Mouse (Mus musculus) cerebellum, adult (tissue): Measurements from ENCODE around the gene Tex44.

Source experiments
- ATAC-seq: cut with Nextera tagmentation; 2 replicates; pipeline ENCODE4 v1.9.2; 2017; ENCODE audit warnings: mild to moderate bottlenecking, moderate library complexity, mixed read lengths; ENCODE audit not compliant: insufficient number of reproducible peaks, low FRiP score, low TSS enrichment

Tex44 gene

GRCm38 (mm10) chr1:86426128-86426527, at the start of gene Tex44, which contains the start of gene Nmur1:
Gene Tex44 (plus strand): TSS chr1:86426329.
Gene Nmur1 (minus strand): TSS chr1:86426228.
- no peak for ATAC-seq

- ATAC-seq = no peak
These were observed 49.8 kb upstream of the Tex44 start for GRCm38 (mm10) chr1:86376354-86376753.

- no peak for ATAC-seq
These were observed 47.5 kb upstream of the Tex44 start for GRCm38 (mm10) chr1:86378662-86379061.

GRCm38 (mm10) chr1:86379161-86379569, 47.0 kb upstream of the Tex44 start:
- no peak for ATAC-seq

GRCm38 (mm10) chr1:86381027-86381426, 45.1 kb upstream of the Tex44 start:
- peak; percentile 40; the same call in 1 of the 2 replicates for ATAC-seq

- peak; percentile 57; the same call in 1 of the 2 replicates for ATAC-seq
These were observed 36.9 kb upstream of the Tex44 start for GRCm38 (mm10) chr1:86389230-86389629.

GRCm38 (mm10) chr1:86391425-86391824, 34.7 kb upstream of the Tex44 start:
- 0 out of 2 replicates have a peak, but pooled peaks have one; percentile 15 for ATAC-seq

- ATAC-seq = no peak
These were observed 32.9 kb upstream of the Tex44 start for GRCm38 (mm10) chr1:86393219-86393618.

GRCm38 (mm10) chr1:86394246-86394645, 31.9 kb upstream of the Tex44 start:
- ATAC-seq = no peak

- no peak for ATAC-seq
These were observed 30.2 kb upstream of the Tex44 start for GRCm38 (mm10) chr1:86395897-86396296.

GRCm38 (mm10) chr1:86397621-86398020, 28.5 kb upstream of the Tex44 start:
- no peak for ATAC-seq

- ATAC-seq = no peak
These were observed 27.9 kb upstream of the Tex44 start for GRCm38 (mm10) chr1:86398222-86398621.

GRCm38 (mm10) chr1:86399322-86399721, 26.8 kb upstream of the Tex44 start:
- no peak for ATAC-seq

GRCm38 (mm10) chr1:86400096-86400754, 25.9 kb upstream of the Tex44 start:
- no peak for ATAC-seq

GRCm38 (mm10) chr1:86404834-86405233, 21.3 kb upstream of the Tex44 start:
- ATAC-seq = no peak

- ATAC-seq = no peak
These were observed 19.8 kb upstream of the Tex44 start for GRCm38 (mm10) chr1:86406313-86406712.

- ATAC-seq = no peak
These were observed 19.2 kb upstream of the Tex44 start for GRCm38 (mm10) chr1:86406914-86407313.

GRCm38 (mm10) chr1:86408515-86408914, 17.6 kb upstream of the Tex44 start:
- ATAC-seq = no peak

GRCm38 (mm10) chr1:86409476-86409875, 16.7 kb upstream of the Tex44 start:
- ATAC-seq = no peak

- no peak for ATAC-seq
These were observed 11.4 kb upstream of the Tex44 start for GRCm38 (mm10) chr1:86414715-86415114.

GRCm38 (mm10) chr1:86415144-86415543, 11.0 kb upstream of the Tex44 start:
- no peak for ATAC-seq

- no peak for ATAC-seq
These were observed 10.4 kb upstream of the Tex44 start for GRCm38 (mm10) chr1:86415612-86416184.
